Mouse (Mus musculus) thymus, adult 2 months (tissue): ENCODE data around the gene Nlgn1. TPM values are rescaled to one million over a fixed set of nuclear protein-coding genes. Genes with fewer than 3 reads are reported as not detected.

ENCODE experiments used
- DNase-seq: peaks from one replicate; pipeline ENCODE4 v3.0.0; 2021
- H3K27ac ChIP-seq: fragments of 200-500 bp; 2 replicates; pipeline ENCODE4 v1.5.1; 2012; ENCODE audit warnings: low read length, control low read depth; ENCODE audit not compliant: control insufficient read depth, insufficient read depth
- H3K27me3 ChIP-seq: fragments of 200-500 bp; 2 replicates; pipeline ENCODE4 v1.6.1; 2012; ENCODE audit warnings: mild to moderate bottlenecking, low read length, moderate library complexity, mixed read lengths; ENCODE audit not compliant: control insufficient read depth, insufficient read depth
- H3K36me3 ChIP-seq: fragments of 200-500 bp; 2 replicates; pipeline ENCODE4 v1.6.1; 2012; ENCODE audit warnings: mild to moderate bottlenecking, low read length, moderate library complexity; ENCODE audit not compliant: control insufficient read depth, insufficient read depth
- H3K4me1 ChIP-seq: fragments of 200-500 bp; replicated peaks from 2 replicates; pipeline ENCODE4 v1.6.1; 2012; ENCODE audit warnings: low read length; ENCODE audit not compliant: control insufficient read depth, insufficient read depth
- H3K4me3 ChIP-seq: fragments of 200-500 bp; 2 replicates; pipeline ENCODE4 v1.5.1; 2012; ENCODE audit warnings: mild to moderate bottlenecking, low read length, control low read depth, moderate library complexity; ENCODE audit not compliant: control insufficient read depth, insufficient read depth
- CTCF ChIP-seq: fragments of 200-500 bp; IDR thresholded peaks from 2 replicates; pipeline ENCODE4 v1.5.1; 2012; ENCODE audit warnings: mild to moderate bottlenecking, control low read depth, low read length, moderate library complexity, borderline replicate concordance; ENCODE audit not compliant: control insufficient read depth, poor library complexity, insufficient read depth; ENCODE audit errors: extremely low read depth
- POLR2A ChIP-seq: fragments of 200-500 bp; IDR thresholded peaks from 2 replicates; pipeline ENCODE4 v1.6.1; 2012; ENCODE audit warnings: mild to moderate bottlenecking, low read length, control low read depth, moderate library complexity; ENCODE audit not compliant: control insufficient read depth, poor library complexity, insufficient read depth; ENCODE audit errors: extremely low read depth
- WGBS: fragments of 180-500 bp; shearing (Covaris S2); methylation state at CpG from one replicate; pipeline ENCODE4 v1.1.7; 2018; 5-methylcytosine and 5-hydroxymethylcytosine counted together
- polyA plus RNA-seq: library from polyadenylated mRNA; depleted of rRNA; stranded (reverse); fragments of >200 nt; gene quantifications from 2 replicates; pipeline ENCODE4 v1.2.3, GENCODE M21; 2012; rRNA removed

Gene Nlgn1
- 0.83 and 0.96 TPM in 2 replicates for polyA plus RNA-seq

DNA sequence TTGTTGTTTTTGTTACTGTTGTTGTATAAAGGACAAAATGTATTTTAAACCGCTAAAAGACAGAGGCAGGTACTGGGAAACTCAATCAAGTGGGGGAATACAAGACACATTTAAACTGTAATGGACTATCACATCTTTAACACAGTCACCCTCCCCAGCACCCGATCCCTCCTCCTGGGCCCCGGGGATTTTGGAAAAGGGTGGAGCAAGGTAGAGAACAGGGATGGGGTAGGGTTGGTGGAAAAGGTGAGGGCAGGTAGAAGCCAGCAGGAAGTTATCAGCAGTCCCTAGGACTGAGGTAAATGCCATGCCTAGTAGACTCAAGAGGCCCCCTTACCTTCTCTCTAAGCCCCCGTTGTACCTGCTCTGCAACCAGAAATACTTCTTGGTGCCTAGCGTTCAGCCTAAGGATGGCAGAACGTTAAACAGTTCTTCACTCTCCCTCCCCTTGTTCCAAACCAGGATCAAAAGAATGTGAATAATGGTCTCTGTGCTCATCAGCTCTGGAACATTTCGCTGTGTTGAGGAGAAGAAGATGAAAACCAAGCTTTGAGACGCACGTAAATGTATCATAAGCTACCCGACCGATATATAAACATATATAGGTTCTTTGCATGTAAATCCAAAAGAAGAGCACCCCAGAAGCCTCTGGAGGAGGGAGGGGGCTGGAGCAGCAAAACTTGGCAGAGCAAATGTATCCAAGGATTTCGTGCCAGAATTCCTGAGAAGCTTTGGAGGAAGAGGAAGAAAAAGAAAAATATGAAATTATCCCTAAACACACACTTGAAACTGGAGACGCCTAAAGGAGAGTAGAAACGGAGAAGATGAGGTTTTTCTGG is at the start of gene Nlgn1:
Nlgn1 (minus strand) TSS at position 61 of the 839 bp plus-strand sequence.
- no peak within 1 kb of the TSS for H3K27ac ChIP-seq
- 9% methylated on average over 14 of the region's 14 CpGs for WGBS
- H3K36me3 ChIP-seq = no peaks in the 10 kb centered on the region
- TF ChIP-seq CTCF (no peak), POLR2A (no peak)
- DNase-seq = no peak
- H3K4me3 ChIP-seq = no peak within 1 kb of the TSS
- no peaks in the 10 kb centered on the region for H3K27me3 ChIP-seq
- no peaks in the 10 kb centered on the region for H3K4me1 ChIP-seq

DNA sequence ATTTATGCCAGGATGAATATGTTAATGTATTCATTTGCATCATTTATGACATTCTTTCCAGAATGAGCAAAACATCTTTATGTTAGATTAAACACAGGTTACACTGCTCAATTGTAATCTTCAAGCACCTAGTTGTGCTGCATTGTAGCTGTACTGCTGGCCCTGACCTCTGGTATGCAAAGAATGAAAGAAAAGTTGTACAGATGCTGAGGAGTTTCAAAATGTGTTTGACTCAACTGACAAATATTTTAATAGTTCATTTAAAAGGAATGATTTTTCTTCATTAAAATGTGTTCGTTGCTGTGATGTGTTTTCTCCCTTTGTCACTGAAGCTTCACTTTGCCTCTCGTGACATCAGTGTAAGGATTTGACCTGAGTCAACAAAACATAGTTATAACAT is 46.0 kb upstream of the Nlgn1 start:
- Histone ChIP-seq H3K4me1 (no peaks in the 10 kb centered on the region), H3K36me3 (no peaks in the 10 kb centered on the region), H3K27me3 (no peaks in the 10 kb centered on the region), H3K4me3 (no peak overlapping the region), H3K27ac (no peak overlapping the region)
- no peak for TF ChIP-seq POLR2A
- TF ChIP-seq CTCF = no peak
- DNase-seq = no peak
- 78% methylated on average over 2 of the region's 2 CpGs for WGBS

DNA sequence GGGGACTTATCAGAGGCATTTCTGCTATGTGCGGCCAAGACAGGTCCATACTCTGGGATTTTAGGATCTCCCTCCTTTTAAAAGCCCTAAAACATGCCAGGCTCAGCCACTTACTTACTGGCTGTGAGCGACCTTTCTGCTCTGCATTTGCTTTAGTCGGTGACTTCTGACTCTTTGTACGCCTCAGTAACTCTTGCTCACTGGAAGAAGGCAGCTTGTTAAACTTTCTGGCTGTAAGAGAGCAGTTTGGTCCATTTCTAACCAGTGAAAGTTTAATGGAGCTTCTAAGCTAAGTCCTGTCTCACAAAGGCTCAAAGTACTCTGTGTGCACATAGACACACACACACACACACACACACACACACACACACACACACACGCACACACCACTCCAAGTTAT is 22.8 kb upstream of the Nlgn1 start:
- Histone ChIP-seq H3K27ac (no peak overlapping the region), H3K4me1 (no peaks in the 10 kb centered on the region), H3K27me3 (no peaks in the 10 kb centered on the region), H3K36me3 (no peaks in the 10 kb centered on the region), H3K4me3 (no peak overlapping the region)
- DNase-seq = no peak
- no peak for TF ChIP-seq POLR2A
- TF ChIP-seq CTCF = no peak
- 88% methylated on average over 5 of the region's 5 CpGs for WGBS

DNA sequence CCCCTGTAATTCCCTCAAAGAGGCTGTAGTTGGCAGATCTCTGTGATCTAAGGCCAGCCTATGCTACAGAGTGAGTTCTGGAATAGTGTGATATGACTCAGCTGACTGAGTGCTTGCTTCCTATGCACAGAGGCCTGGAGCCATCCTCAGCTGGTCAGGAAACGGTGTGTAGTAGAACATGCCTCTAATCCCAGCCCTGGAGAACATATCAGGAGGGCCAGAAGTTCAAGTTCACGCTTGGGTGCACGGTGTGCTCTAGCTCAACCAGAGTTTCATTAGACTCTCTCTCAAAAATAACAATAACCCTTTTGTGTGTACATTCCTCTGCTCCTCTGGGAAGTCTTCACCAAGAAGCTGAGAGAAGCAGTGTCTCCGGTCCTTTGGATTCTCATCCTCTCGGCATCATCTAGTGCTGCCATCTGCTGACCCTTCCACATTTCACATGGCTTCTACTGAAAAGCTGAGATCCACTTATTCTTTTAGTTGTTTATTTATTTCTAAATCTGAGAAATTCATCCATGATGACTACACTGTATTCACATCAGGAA is 22.3 kb upstream of the Nlgn1 start:
- H3K27ac ChIP-seq = no peak overlapping the region
- 87% methylated on average over 5 of the region's 5 CpGs for WGBS
- no peaks in the 10 kb centered on the region for H3K36me3 ChIP-seq
- H3K27me3 ChIP-seq = no peaks in the 10 kb centered on the region
- no peak for DNase-seq
- H3K4me3 ChIP-seq = no peak overlapping the region
- no peak for TF ChIP-seq POLR2A
- TF ChIP-seq CTCF = no peak
- H3K4me1 ChIP-seq = no peaks in the 10 kb centered on the region

DNA sequence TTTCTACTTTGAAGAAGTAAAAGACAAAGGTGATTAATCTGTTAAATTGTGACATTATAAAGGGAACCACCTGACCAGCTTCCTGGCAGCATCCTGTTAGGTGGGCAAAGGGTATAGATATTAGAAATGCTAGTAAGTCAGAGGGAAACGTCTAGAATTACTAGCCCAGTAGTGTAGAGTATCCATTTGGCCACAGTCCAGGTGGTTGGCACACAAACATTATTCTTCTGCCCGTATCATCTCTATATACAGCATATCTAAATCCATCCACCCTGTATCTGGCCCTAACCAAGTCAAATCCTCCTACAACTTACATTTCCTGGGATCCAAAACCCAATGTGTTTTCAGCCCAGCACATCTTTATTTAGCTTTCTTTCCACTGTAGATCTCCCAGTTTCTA is 5.2 kb upstream of the Nlgn1 start:
- no peak overlapping the region for H3K4me3 ChIP-seq

DNA sequence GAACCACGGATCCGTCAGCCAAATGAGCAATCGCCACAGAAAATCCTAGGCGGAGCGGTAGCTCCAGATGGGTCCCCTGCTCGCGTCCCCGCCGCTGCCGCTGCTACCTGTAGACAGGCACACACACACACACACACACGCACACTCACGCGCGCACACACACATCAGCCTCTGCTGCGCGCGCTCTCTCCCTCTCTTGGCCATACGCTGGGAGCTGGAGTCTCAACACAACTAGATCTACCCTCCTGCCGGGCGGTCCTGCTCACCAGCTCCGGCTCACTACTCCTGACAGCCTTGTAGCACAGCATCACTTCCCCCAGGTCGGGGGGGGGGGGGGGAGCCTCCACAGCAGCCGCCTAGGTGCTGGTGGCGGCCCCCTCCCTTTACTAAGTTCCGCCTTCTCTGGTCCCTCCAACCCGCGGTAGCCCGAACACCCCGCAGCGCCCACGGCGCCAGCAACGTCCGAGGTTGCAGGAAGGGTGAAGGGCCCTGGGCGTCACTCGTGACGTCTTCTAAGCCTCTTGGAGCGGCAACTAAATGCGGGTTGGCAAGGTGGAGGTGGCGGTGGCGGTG is 1.1 kb upstream of the Nlgn1 start:
- Histone ChIP-seq H3K4me3 (no peak overlapping the region), H3K27me3 (no peaks in the 10 kb centered on the region), H3K36me3 (no peaks in the 10 kb centered on the region), H3K4me1 (no peaks in the 10 kb centered on the region), H3K27ac (no peak overlapping the region)
- no peak for DNase-seq
- WGBS = 4% methylated on average over 41 of the region's 41 CpGs
- no peak for TF ChIP-seq CTCF
- no peak for TF ChIP-seq POLR2A

More for the DNA sequence above, 5.2 kb upstream of the Nlgn1 start:
- TF ChIP-seq POLR2A (no peak), CTCF (no peak)
- Histone ChIP-seq H3K36me3 (no peaks in the 10 kb centered on the region), H3K4me1 (no peaks in the 10 kb centered on the region), H3K27me3 (no peaks in the 10 kb centered on the region), H3K27ac (no peak overlapping the region)
- 59% methylated on average over 2 of the region's 2 CpGs for WGBS
- no peak for DNase-seq
